12 mouse cellular contexts compared by ENCODE assay signal in genomic region chr4:141324771-141325191, GRCm38 (mm10). TPM values are rescaled to one million over a fixed set of nuclear protein-coding genes. Genes with fewer than 3 reads are reported as not detected.
DNase-seq lines count a peak whose midpoint lies in the region; ATAC-seq and TF ChIP-seq lines count a peak whose summit lies in the region.
"Had no signal": no experiment of that assay in that cellular context is flagged by ENCODE, and none has a peak within 500 bp of the region (broad histone marks: within the 10 kb centered on the region; RNA-seq: fewer than 3 reads in every experiment).

No protein-coding gene starts in this region.

- H3K36me3 ChIP-seq in heart, adult 2 months (ENCODE audit: control insufficient read depth, insufficient read depth, low read length), result peaks cover 6% of the 10 kb centered on the region; the same call in 1 of the 2 replicates
- peaks cover 36% of the 10 kb centered on the region for H3K36me3 ChIP-seq in kidney, postnatal 0 days (ENCODE audit: insufficient read depth, low read length)
- no peaks in the 10 kb centered on the region for H3K36me3 ChIP-seq in forebrain, embryonic 14.5 days (ENCODE audit: control insufficient read depth, insufficient read depth, low read length)
- H3K36me3 ChIP-seq: neural tube, embryonic 13.5 days had no signal

- H3K9me3 ChIP-seq in kidney, postnatal 0 days (replicated peaks; ENCODE audit: low read length), result no peaks in the 10 kb centered on the region
- no peaks in the 10 kb centered on the region for H3K9me3 ChIP-seq in forebrain, embryonic 14.5 days (replicated peaks; ENCODE audit: control insufficient read depth, low read length)
- H3K9me3 ChIP-seq: embryonic facial prominence, embryonic 15.5 days; neural tube, embryonic 13.5 days had no signal

- H3K4me1 ChIP-seq in heart, adult 2 months (ENCODE audit: control insufficient read depth, insufficient read depth, low read length), result peaks cover 15% of the 10 kb centered on the region
- H3K4me1 ChIP-seq in kidney, postnatal 0 days (replicated peaks; ENCODE audit: insufficient read depth, low read length), result no peaks in the 10 kb centered on the region
- no peaks in the 10 kb centered on the region for H3K4me1 ChIP-seq in forebrain, embryonic 14.5 days (ENCODE audit: control insufficient read depth, insufficient read depth, low read length)

- TF ChIP-seq CTCF in heart, adult 2 months (IDR thresholded peaks at IDR 0.05), result 0 out of 2 replicates have a peak, but pooled peaks have one; percentile 2
- TF ChIP-seq CTCF in kidney, postnatal 0 days (IDR thresholded peaks at IDR 0.05; ENCODE audit: low read depth), result no peak

- TF ChIP-seq EP300 in heart, adult 2 months (IDR thresholded peaks at IDR 0.05; ENCODE audit: insufficient read depth, low read depth, low read length), result no peak

- no peak overlapping the region for H3K4me2 ChIP-seq in kidney, postnatal 0 days (ENCODE audit: low read length)
- H3K4me2 ChIP-seq in forebrain, embryonic 14.5 days (ENCODE audit: low read length), result no peak overlapping the region
- H3K4me2 ChIP-seq: embryonic facial prominence, embryonic 15.5 days; neural tube, embryonic 13.5 days had no signal

- no peaks in the 10 kb centered on the region; the same call in 1 of the 2 replicates for H3K27me3 ChIP-seq in heart, adult 2 months (ENCODE audit: control insufficient read depth, insufficient read depth, low read length)
- H3K27me3 ChIP-seq in kidney, postnatal 0 days (ENCODE audit: insufficient read depth, low read length), result no peaks in the 10 kb centered on the region
- no peaks in the 10 kb centered on the region for H3K27me3 ChIP-seq in forebrain, embryonic 14.5 days (replicated peaks; ENCODE audit: control insufficient read depth, insufficient read depth, low read length)
- H3K27me3 ChIP-seq: embryonic facial prominence, embryonic 15.5 days; neural tube, embryonic 13.5 days had no signal

- H3K27ac ChIP-seq in heart, adult 2 months, result peak overlapping the region; percentile 54
- peak overlapping the region; percentile 58; the same call in 1 of the 2 replicates for H3K27ac ChIP-seq in kidney, postnatal 0 days
- H3K27ac ChIP-seq in forebrain, embryonic 14.5 days (ENCODE audit: low read depth, low read length), result no peak overlapping the region
- H3K27ac ChIP-seq: neural tube, embryonic 13.5 days had no signal

- TF ChIP-seq POLR2A in heart, adult 2 months (IDR thresholded peaks at IDR 0.05; ENCODE audit: insufficient read depth, low read depth, low read length), result no peak

- ATAC-seq in kidney, postnatal 0 days (replicated peaks; ENCODE audit: low FRiP score, low read depth), result no peak
- no peak for ATAC-seq in forebrain, embryonic 14.5 days

- peak; percentile 40 for DNase-seq in kidney, adult 18-20 months
- DNase-seq in kidney, postnatal 4 days, result no peak
- peak; percentile 42 to 57 for DNase-seq in cerebellum, adult 18-20 months
- peak; percentile 62 to 71 for DNase-seq in heart, adult 2 months
- DNase-seq in kidney, postnatal 0 days (ENCODE audit: low spot score), result no peak
- DNase-seq in forebrain, embryonic 14.5 days (ENCODE audit: low spot score), result no peak
- no peak for DNase-seq in natural killer cell, adult 2 months (ENCODE audit: low spot score in 2 of 2)
- no peak for DNase-seq in thymus, postnatal 10 days (ENCODE audit: low spot score in 2 of 2)
- DNase-seq: layer of hippocampus, postnatal 36 days; thymus, postnatal 36 days had no signal

- WGBS in heart, adult 2 months, result 27% methylated on average over 6 of the region's 6 CpGs
- WGBS in kidney, postnatal 0 days, result 76% methylated on average over 6 of the region's 6 CpGs
- 92% methylated on average over 6 of the region's 6 CpGs for WGBS in forebrain, embryonic 14.5 days

- H3K79me2 ChIP-seq in heart, adult 2 months (replicated peaks; ENCODE audit: control insufficient read depth, insufficient read depth, low read length), result no peaks in the 10 kb centered on the region

- H3K9ac ChIP-seq in heart, adult 2 months (ENCODE audit: low read depth, low read length), result no peak overlapping the region
- H3K9ac ChIP-seq in kidney, postnatal 0 days (ENCODE audit: low read depth, low read length), result no peak overlapping the region
- no peak overlapping the region for H3K9ac ChIP-seq in forebrain, embryonic 14.5 days (ENCODE audit: low read length)
- H3K9ac ChIP-seq: embryonic facial prominence, embryonic 15.5 days; neural tube, embryonic 13.5 days had no signal

- intact Hi-C loops in heart, adult 2 months (cut with DNase I), result loop anchor here (5.0 kb wide), 1 partner anchor 38 kb away; no protein-coding TSS in a partner anchor

- H3K4me3 ChIP-seq in heart, adult 2 months, result no peak overlapping the region
- no peak overlapping the region for H3K4me3 ChIP-seq in kidney, postnatal 0 days (replicated peaks; ENCODE audit: low read depth, low read length)
- H3K4me3 ChIP-seq in forebrain, embryonic 14.5 days (ENCODE audit: low read depth, low read length), result no peak overlapping the region
- H3K4me3 ChIP-seq: embryonic facial prominence, embryonic 15.5 days; neural tube, embryonic 13.5 days had no signal

RNA-seq across cellular contexts. Expression of gene Epha2, which starts 23.7 kb away (rescaled TPM):
- total RNA-seq in heart, adult 2 months (2021), result 1 to 10 TPM; 5.5 to 7.7 TPM
- 7.0 and 8.7 TPM in 2 replicates for polyA plus RNA-seq in heart, adult 2 months (2012; rRNA removed)
- polyA plus RNA-seq in kidney, postnatal 0 days (2015; fragmentation: Nextera tagmentation; extraction: Ambion mirVana), result 5.6 and 5.8 TPM in 2 replicates
- polyA plus RNA-seq in forebrain, embryonic 14.5 days (2014; fragmentation: Nextera tagmentation; extraction: Ambion mirVana), result 0.58 and 0.64 TPM in 2 replicates

RNA-seq across cellular contexts. Expression of gene Fam131c, which starts 43.2 kb away (rescaled TPM):
- 1 to 10 TPM; 2.0 to 2.2 TPM for total RNA-seq in heart, adult 2 months (2021)
- 0.29 and 2.9 TPM in 2 replicates for polyA plus RNA-seq in heart, adult 2 months (2012; rRNA removed)
- 2.8 and 3.1 TPM in 2 replicates for polyA plus RNA-seq in kidney, postnatal 0 days (2015; fragmentation: Nextera tagmentation; extraction: Ambion mirVana)
- 10.2 and 15.8 TPM in 2 replicates for polyA plus RNA-seq in forebrain, embryonic 14.5 days (2014; fragmentation: Nextera tagmentation; extraction: Ambion mirVana)

Comparison
In these comparisons a context has a peak if more than half of its experiments do, and no peak if none do; other contexts are left out.
1. DNase-seq: peak in kidney, adult 18-20 months (single experiment), cerebellum, adult 18-20 months (2 of 2) and heart, adult 2 months (2 of 2); none in kidney, postnatal 4 days (0 of 2), kidney, postnatal 0 days (single experiment), forebrain, embryonic 14.5 days (single experiment), natural killer cell, adult 2 months (0 of 2) and thymus, postnatal 10 days (0 of 2).